Mouse (Mus musculus) induced T-regulatory cell, adult 2 months (primary cell): ENCODE data around the gene Samd8.

Experiments used
- DNase-seq: peaks from one replicate; pipeline ENCODE4 v3.0.0-alpha.2; 2012; ENCODE audit warnings: low read depth

Gene Samd8

GRCm38 (mm10) chr14:21830876-21831767 is 80.8 kb downstream of the Samd8 start:
- peak; percentile 97 for DNase-seq

- DNase-seq, result peak; percentile 73
Observed at GRCm38 (mm10) chr14:21831830-21832403, 81.6 kb downstream of the Samd8 start.

- no peak for DNase-seq
Observed at GRCm38 (mm10) chr14:21838336-21839017, 88.1 kb downstream of the Samd8 start.

GRCm38 (mm10) chr14:21841819-21842592 is 91.7 kb downstream of the Samd8 start:
- no peak for DNase-seq

GRCm38 (mm10) chr14:21843263-21843662 is 92.9 kb downstream of the Samd8 start:
- DNase-seq, result no peak

- DNase-seq, result no peak
Observed at GRCm38 (mm10) chr14:21846827-21847380, 96.6 kb downstream of the Samd8 start.

- peak; percentile 62 for DNase-seq
Observed at GRCm38 (mm10) chr14:21847381-21848165, 97.2 kb downstream of the Samd8 start.
